Mouse (Mus musculus) forebrain, embryonic 14.5 days (tissue): ENCODE data around the gene Atf7ip. TPM values are rescaled to one million over a fixed set of nuclear protein-coding genes. Genes with fewer than 3 reads are reported as not detected.
A peak's percentile ranks its signal among the peaks of the same experiment; 100 is the strongest.

ENCODE experiments used
- ATAC-seq: fragments of 200-750 bp; cut with Nextera tagmentation; 2 replicates; pipeline ENCODE4 v1.8.0; 2017; ENCODE audit warnings: mild to moderate bottlenecking, moderate library complexity
- DNase-seq: peaks from one replicate; pipeline ENCODE4 v3.0.0-alpha.2; 2015; ENCODE audit warnings: low spot score
- H3K27ac ChIP-seq: fragments of 300-500 bp; sonication (generic); 2 replicates; pipeline ENCODE4 v1.5.1; 2014; ENCODE audit warnings: low read depth, mild to moderate bottlenecking, control low read depth, low read length, moderate library complexity
- H3K27me3 ChIP-seq: fragments of 300-500 bp; sonication (generic); replicated peaks from 2 replicates; pipeline ENCODE4 v1.6.1; 2014; ENCODE audit warnings: low read length, control low read depth, mixed read lengths; ENCODE audit not compliant: control insufficient read depth, insufficient read depth
- H3K36me3 ChIP-seq: fragments of 300-500 bp; sonication (generic); 2 replicates; pipeline ENCODE4 v1.6.1; 2014; ENCODE audit warnings: low read length, control low read depth; ENCODE audit not compliant: control insufficient read depth, insufficient read depth
- H3K4me1 ChIP-seq: fragments of 300-500 bp; sonication (generic); 2 replicates; pipeline ENCODE4 v1.6.1; 2014; ENCODE audit warnings: antibody characterized with exemption, low read length, control low read depth; ENCODE audit not compliant: control insufficient read depth, insufficient read depth
- H3K4me2 ChIP-seq: fragments of 300-500 bp; sonication (generic); 2 replicates; pipeline ENCODE4 v1.6.1; 2014; ENCODE audit warnings: mild to moderate bottlenecking, control low read depth, low read length
- H3K4me3 ChIP-seq: fragments of 300-500 bp; sonication (generic); 2 replicates; pipeline ENCODE4 v1.5.1; 2014; ENCODE audit warnings: low read depth, low read length, control low read depth
- H3K9ac ChIP-seq: fragments of 300-500 bp; sonication (generic); 2 replicates; pipeline ENCODE4 v1.6.1; 2014; ENCODE audit warnings: mild to moderate bottlenecking, low read length, control low read depth, moderate library complexity
- H3K9me3 ChIP-seq: fragments of 300-500 bp; sonication (generic); replicated peaks from 2 replicates; pipeline ENCODE4 v1.6.1; 2016; ENCODE audit warnings: low read length, control low read depth, mixed read lengths; ENCODE audit not compliant: control insufficient read depth
- WGBS: fragments of 180-500 bp; shearing (Covaris S2); extraction: QIAGEN DNeasy Blood & Tissue Kit; methylation state at CpG from one replicate; pipeline ENCODE4 v1.1.7; 2014; 5-methylcytosine and 5-hydroxymethylcytosine counted together
- polyA plus RNA-seq: library from polyadenylated mRNA; unstranded; fragments of >200 nt; fragmentation: Nextera tagmentation; extraction: Ambion mirVana; gene quantifications from 2 replicates; pipeline ENCODE4 v1.2.1, GENCODE M21; 2014

Gene Atf7ip
- polyA plus RNA-seq, 1 experiment from 2014 or later, result 27.1 TPM

GRCm38 (mm10) chr6:136525567-136525966, 19.6 kb downstream of the Atf7ip start:
- WGBS, result 94% methylated on average over 4 of the region's 4 CpGs

GRCm38 (mm10) chr6:136529156-136529555, 23.2 kb downstream of the Atf7ip start:
- Histone ChIP-seq H3K36me3 (peaks cover 8% of the 10 kb centered on the region; the same call in 1 of the 2 replicates), H3K4me3 (no peak overlapping the region), H3K4me2 (no peak overlapping the region), H3K4me1 (peaks cover 7% of the 10 kb centered on the region; the same call in 1 of the 2 replicates), H3K27me3 (no peaks in the 10 kb centered on the region), H3K27ac (no peak overlapping the region), H3K9me3 (peaks cover 14% of the 10 kb centered on the region), H3K9ac (no peak overlapping the region)
- ATAC-seq (no peak), DNase-seq (no peak)
- whole genome bisulfite sequencing, result 62% methylated on average over 2 of the region's 2 CpGs

More at GRCm38 (mm10) chr6:136525567-136525966, 19.6 kb downstream of the Atf7ip start:
- no peak overlapping the region for H3K9ac ChIP-seq
- no peak overlapping the region for H3K27ac ChIP-seq
- H3K4me1 ChIP-seq, result no peaks in the 10 kb centered on the region
- ATAC-seq, result no peak
- no peaks in the 10 kb centered on the region for H3K27me3 ChIP-seq
- peaks cover 11% of the 10 kb centered on the region; the same call in 1 of the 2 replicates for H3K36me3 ChIP-seq
- H3K4me3 ChIP-seq, result no peak overlapping the region
- DNase-seq, result no peak
- no peak overlapping the region for H3K4me2 ChIP-seq
- peaks cover 19% of the 10 kb centered on the region for H3K9me3 ChIP-seq

GRCm38 (mm10) chr6:136531792-136532230, 25.8 kb downstream of the Atf7ip start:
- no peaks in the 10 kb centered on the region for H3K27me3 ChIP-seq
- no peak for DNase-seq
- WGBS, result 53% methylated on average over 7 of the region's 7 CpGs
- H3K27ac ChIP-seq, result peak overlapping the region; percentile 92
- H3K36me3 ChIP-seq, result no peaks in the 10 kb centered on the region
- no peak overlapping the region for H3K4me3 ChIP-seq
- ATAC-seq, result 0 out of 2 replicates have a peak, but pooled peaks have one; percentile 6
- peak overlapping the region; percentile 20; the same call in 1 of the 2 replicates for H3K4me2 ChIP-seq
- H3K9me3 ChIP-seq, result 0 out of 2 replicates have a peak, but pooled peaks cover 3% of the 10 kb centered on the region
- no peak overlapping the region for H3K9ac ChIP-seq
- H3K4me1 ChIP-seq, result peaks cover 12% of the 10 kb centered on the region; the same call in 1 of the 2 replicates

- peaks cover 12% of the 10 kb centered on the region; the same call in 1 of the 2 replicates for H3K4me1 ChIP-seq
- no peaks in the 10 kb centered on the region for H3K27me3 ChIP-seq
- DNase-seq (peak; percentile 95), ATAC-seq (peak; percentile 92)
- no peaks in the 10 kb centered on the region for H3K36me3 ChIP-seq
- H3K9me3 ChIP-seq, result 0 out of 2 replicates have a peak, but pooled peaks cover 3% of the 10 kb centered on the region
- peak overlapping the region; percentile 16 for H3K4me3 ChIP-seq
- peak overlapping the region; percentile 92 for H3K27ac ChIP-seq
- 9% methylated on average over 7 of the region's 7 CpGs for WGBS
- peak overlapping the region; percentile 27 for H3K4me2 ChIP-seq
- peak overlapping the region; percentile 25; the same call in 1 of the 2 replicates for H3K9ac ChIP-seq
Observed at GRCm38 (mm10) chr6:136532535-136533291, 26.7 kb downstream of the Atf7ip start.

- Histone ChIP-seq H3K4me3 (no peak overlapping the region), H3K9me3 (no peaks in the 10 kb centered on the region), H3K9ac (no peak overlapping the region), H3K4me2 (peak overlapping the region; percentile 29; the same call in 1 of the 2 replicates), H3K27me3 (no peaks in the 10 kb centered on the region), H3K36me3 (0 out of 2 replicates have a peak, but pooled peaks cover 2% of the 10 kb centered on the region), H3K4me1 (peaks cover 12% of the 10 kb centered on the region; the same call in 1 of the 2 replicates), H3K27ac (no peak overlapping the region)
- DNase-seq (no peak), ATAC-seq (no peak)
- 73% methylated on average over 4 of the region's 4 CpGs for whole genome bisulfite sequencing
Observed at GRCm38 (mm10) chr6:136533804-136534203, 27.8 kb downstream of the Atf7ip start.

GRCm38 (mm10) chr6:136534444-136534843, 28.5 kb downstream of the Atf7ip start:
- Histone ChIP-seq H3K27ac (no peak overlapping the region), H3K9me3 (no peaks in the 10 kb centered on the region), H3K4me1 (peaks cover 12% of the 10 kb centered on the region; the same call in 1 of the 2 replicates), H3K9ac (no peak overlapping the region), H3K27me3 (no peaks in the 10 kb centered on the region), H3K4me3 (no peak overlapping the region), H3K4me2 (peak overlapping the region; percentile 6; the same call in 1 of the 2 replicates), H3K36me3 (0 out of 2 replicates have a peak, but pooled peaks cover 2% of the 10 kb centered on the region)
- ATAC-seq, result no peak
- DNase-seq, result no peak
- 55% methylated on average over 3 of the region's 3 CpGs for WGBS

GRCm38 (mm10) chr6:136535176-136535575, 29.2 kb downstream of the Atf7ip start:
- WGBS, result 58% methylated on average over 5 of the region's 5 CpGs
- DNase-seq (peak; percentile 47), ATAC-seq (0 out of 2 replicates have a peak, but pooled peaks have one; percentile 27)
- no peaks in the 10 kb centered on the region for H3K27me3 ChIP-seq
- peaks cover 12% of the 10 kb centered on the region; the same call in 1 of the 2 replicates for H3K4me1 ChIP-seq
- 0 out of 2 replicates have a peak overlapping the region, but pooled peaks have one; percentile 21 for H3K9ac ChIP-seq
- peak overlapping the region; percentile 31; the same call in 1 of the 2 replicates for H3K4me2 ChIP-seq
- no peaks in the 10 kb centered on the region for H3K9me3 ChIP-seq
- H3K4me3 ChIP-seq, result no peak overlapping the region
- 0 out of 2 replicates have a peak, but pooled peaks cover 9% of the 10 kb centered on the region for H3K36me3 ChIP-seq
- H3K27ac ChIP-seq, result no peak overlapping the region; the same call in 1 of the 2 replicates

GRCm38 (mm10) chr6:136536121-136536520, 30.2 kb downstream of the Atf7ip start:
- Histone ChIP-seq H3K4me2 (peak overlapping the region; percentile 25), H3K9ac (peak overlapping the region; percentile 48; the same call in 1 of the 2 replicates), H3K27me3 (no peaks in the 10 kb centered on the region), H3K9me3 (no peaks in the 10 kb centered on the region), H3K36me3 (0 out of 2 replicates have a peak, but pooled peaks cover 9% of the 10 kb centered on the region), H3K4me1 (peaks cover 15% of the 10 kb centered on the region), H3K27ac (peak overlapping the region; percentile 70; the same call in 1 of the 2 replicates), H3K4me3 (no peak overlapping the region)
- WGBS, result 49% methylated on average over 5 of the region's 5 CpGs
- DNase-seq (no peak), ATAC-seq (no peak)
